Mouse (Mus musculus) heart, postnatal 25 days (tissue): ENCODE measurements around the gene Olfr1305. TPM values are rescaled to one million over a fixed set of nuclear protein-coding genes. Genes with fewer than 3 reads are reported as not detected.

Experiments used
- DNase-seq: peaks from one replicate; pipeline ENCODE4 v3.0.0; 2022; ENCODE audit warnings: low spot score
- intact Hi-C: fragments of 180-260 bp; cut with DNase I; formaldehyde crosslinking; loops from one replicate; pipeline ENCODE4 v1.15.1; 2025
- total RNA-seq, 2 experiments: library from RNA; stranded (reverse); gene quantifications; 2 replicates each; pipeline ENCODE4 v1.2.3; 2021

The Olfr1305 gene
- total RNA-seq, result not detected

- no peak for DNase-seq
- intact Hi-C loops, result no loop called here
Observed at GRCm38 (mm10) chr2:111877049-111877448, at the start of gene Olfr1305. Olfr1305 (minus strand) TSS chr2:111877149.

- no peak for DNase-seq
- intact Hi-C loops, result no loop called here
Observed at GRCm38 (mm10) chr2:111916171-111916570, 39.2 kb upstream of the Olfr1305 start, which contains the start of gene Olfr1306. Olfr1306 (minus strand) TSS chr2:111916271.

- no peak for DNase-seq
- intact Hi-C loops, result no loop called here
Observed at GRCm38 (mm10) chr2:111820240-111820639, 56.7 kb downstream of the Olfr1305 start, which contains the start of gene Olfr1303. Olfr1303 (minus strand) TSS chr2:111820340.

Other genes with a start within 250 kb of the Olfr1305 start
- gene Olfr1298, start 227.9 kb downstream of the Olfr1305 start, total RNA-seq, result not detected
- gene Olfr1299, start 215.7 kb downstream of the Olfr1305 start, total RNA-seq, result not detected
- not detected for gene Olfr1301, start 126.1 kb downstream of the Olfr1305 start, total RNA-seq
- not detected for gene Olfr1302, start 99.7 kb downstream of the Olfr1305 start, total RNA-seq
- not detected for gene Olfr1303, start 56.8 kb downstream of the Olfr1305 start, total RNA-seq
- gene Olfr1306, start 39.1 kb upstream of the Olfr1305 start, total RNA-seq, result not detected
- not detected for gene Olfr1307, start 72.3 kb upstream of the Olfr1305 start, total RNA-seq
- gene Olfr1308, start 87.8 kb upstream of the Olfr1305 start, total RNA-seq, result not detected
- not detected for gene Olfr1309, start 113.1 kb upstream of the Olfr1305 start, total RNA-seq
- gene Olfr1310, start 135.6 kb upstream of the Olfr1305 start, total RNA-seq, result not detected
- gene Olfr1311, start 147.3 kb upstream of the Olfr1305 start, total RNA-seq, result not detected
- gene Olfr1312, start 173.1 kb upstream of the Olfr1305 start, total RNA-seq, result not detected
- gene Olfr1313, start 200.7 kb upstream of the Olfr1305 start, total RNA-seq, result not detected
- gene Olfr1314, start 219.6 kb upstream of the Olfr1305 start, total RNA-seq, result not detected
- gene Olfr1315-ps1, start 238.3 kb upstream of the Olfr1305 start, total RNA-seq, result not detected